8 mouse cellular contexts compared by ENCODE assay signal in the genomic region with DNA sequence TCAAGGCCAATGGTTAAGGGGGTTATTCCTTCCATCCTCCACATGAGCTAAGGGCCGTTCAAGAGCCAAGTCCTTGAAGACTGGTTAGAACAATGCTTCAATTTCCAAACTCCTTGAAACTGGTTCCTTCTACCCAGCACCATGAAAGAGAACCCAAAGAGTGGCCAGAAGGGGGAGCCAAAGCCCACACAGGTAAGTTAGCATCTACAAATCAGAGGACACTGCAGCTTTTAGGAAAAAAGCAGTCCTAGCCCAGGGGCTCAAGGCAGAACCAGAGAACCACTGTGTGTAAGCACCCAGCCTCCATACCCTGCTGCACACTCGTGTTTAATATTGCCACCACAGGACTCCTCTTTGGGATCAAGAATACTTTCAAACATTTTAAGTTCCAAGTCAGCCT. TPM values are rescaled to one million over a fixed set of nuclear protein-coding genes. Genes with fewer than 3 reads are reported as not detected.
DNase-seq lines count a peak whose midpoint lies in the region; ATAC-seq lines count a peak whose summit lies in the region.

No protein-coding gene starts in this region.

- intact Hi-C loops in heart, postnatal 10 days (cut with DNase I), result loop anchor here (1.0 kb wide), 1 partner anchor 265 kb away; no protein-coding TSS in a partner anchor
- intact Hi-C loops in heart, postnatal 25 days (cut with DNase I), result loop anchor here (1.0 to 5.0 kb wide), 2 partner anchors 72 to 265 kb away; no protein-coding TSS in a partner anchor

- DNase-seq in heart, postnatal 10 days, result peak; percentile 58 to 71
- no peak for DNase-seq in heart, postnatal 25 days (ENCODE audit: low spot score)
- DNase-seq in embryo, embryonic 11 days, result peak; percentile 75
- peak; percentile 76 for DNase-seq in hindbrain, embryonic 11.5 days (ENCODE audit: low spot score)
- peak; percentile 72 to 84 for DNase-seq in left cerebral cortex, adult 18-20 months (ENCODE audit: low spot score in 2 of 2)
- peak; percentile 83 for DNase-seq in splenic B cell, adult 2 months (ENCODE audit: low read depth, low spot score)

- no peak overlapping the region for H3K4me2 ChIP-seq in hindbrain, embryonic 11.5 days (replicated peaks; ENCODE audit: low read depth, low read length)

- H3K9me3 ChIP-seq in hindbrain, embryonic 11.5 days (ENCODE audit: control insufficient read depth, low read length), result no peaks in the 10 kb centered on the region

- 41% methylated on average over 2 of the region's 2 CpGs for whole genome bisulfite sequencing in hindbrain, embryonic 11.5 days

- no peak overlapping the region for H3K9ac ChIP-seq in hindbrain, embryonic 11.5 days (ENCODE audit: low read depth, low read length)

- peak; percentile 63 for ATAC-seq in activated CD4-positive, CD25-positive, alpha-beta regulatory T cell, adult 4 months
- no peak for ATAC-seq in hindbrain, embryonic 11.5 days (ENCODE audit: low FRiP score)
- peak; percentile 66; the same call in 1 of the 2 replicates for ATAC-seq in megakaryocyte-erythroid progenitor cell, adult 5-6 weeks (replicated peaks; ENCODE audit: low FRiP score, low TSS enrichment, poor library complexity, severe bottlenecking)

- no peak overlapping the region for H3K4me3 ChIP-seq in hindbrain, embryonic 11.5 days (ENCODE audit: low read depth, low read length)

- H3K36me3 ChIP-seq in hindbrain, embryonic 11.5 days (ENCODE audit: control insufficient read depth, insufficient read depth, low read length), result no peaks in the 10 kb centered on the region; the same call in 1 of the 2 replicates
- no peaks in the 10 kb centered on the region for H3K36me3 ChIP-seq in splenic B cell, adult 2 months (ENCODE audit: control insufficient read depth, insufficient read depth, low read length, poor library complexity, severe bottlenecking)

- no peaks in the 10 kb centered on the region for H3K4me1 ChIP-seq in hindbrain, embryonic 11.5 days (replicated peaks; ENCODE audit: control insufficient read depth, insufficient read depth, low read length)

- no peaks in the 10 kb centered on the region for H3K27me3 ChIP-seq in hindbrain, embryonic 11.5 days (ENCODE audit: control insufficient read depth, insufficient read depth, low read length)
- no peaks in the 10 kb centered on the region for H3K27me3 ChIP-seq in splenic B cell, adult 2 months (ENCODE audit: control insufficient read depth, insufficient read depth, low read length, poor library complexity, severe bottlenecking)

- H3K27ac ChIP-seq in hindbrain, embryonic 11.5 days (ENCODE audit: low read depth, low read length), result no peak overlapping the region

RNA-seq across cellular contexts. Expression of a gene that starts 11.2 kb away (rescaled TPM):
- 1 to 10 TPM; 2.9 to 3.1 TPM for total RNA-seq in heart, postnatal 10 days (2021)
- 1 to 10 TPM; 1.4 to 1.7 TPM for total RNA-seq in heart, postnatal 25 days (2021)
- polyA plus RNA-seq in activated CD4-positive, CD25-positive, alpha-beta regulatory T cell, adult 4 months (2017; shearing (Covaris generic)), result 10 to 100 TPM; 68.0 to 91.2 TPM
- 0.49 and 0.66 TPM in 2 replicates for polyA plus RNA-seq in hindbrain, embryonic 11.5 days (2014; fragmentation: Nextera tagmentation; extraction: Ambion mirVana)
- 1 to 10 TPM; 1.5 to 1.8 TPM for total RNA-seq in left cerebral cortex, adult 18-20 months (2021)
- total RNA-seq in megakaryocyte-erythroid progenitor cell, adult 5-6 weeks (2014; fragmentation: Nextera tagmentation), result 11.1 and 11.2 TPM in 2 replicates
- 1.9 and 4.3 TPM in 2 replicates for total RNA-seq in megakaryocyte-erythroid progenitor cell, adult 5-6 weeks (2017)

RNA-seq across cellular contexts. Expression of a gene that starts 45.6 kb away (rescaled TPM):
- 1 to 10 TPM; 3.9 to 5.4 TPM for total RNA-seq in heart, postnatal 10 days (2021)
- total RNA-seq in heart, postnatal 25 days (2021), result 1 to 10 TPM; 1.6 to 2.3 TPM
- polyA plus RNA-seq in activated CD4-positive, CD25-positive, alpha-beta regulatory T cell, adult 4 months (2017; shearing (Covaris generic)), result 100 to 1,000 TPM; 278 to 305 TPM
- polyA plus RNA-seq in hindbrain, embryonic 11.5 days (2014; fragmentation: Nextera tagmentation; extraction: Ambion mirVana), result 1.1 and 1.5 TPM in 2 replicates
- 10 to 100 TPM; 27.7 to 28.1 TPM for total RNA-seq in left cerebral cortex, adult 18-20 months (2021)
- 19.8 and 20.0 TPM in 2 replicates for total RNA-seq in megakaryocyte-erythroid progenitor cell, adult 5-6 weeks (2014; fragmentation: Nextera tagmentation)
- total RNA-seq in megakaryocyte-erythroid progenitor cell, adult 5-6 weeks (2017), result 26.0 and 28.0 TPM in 2 replicates
